In genomic region chr2:155775685-155776263, GRCm38 (mm10) we compare ENCODE assay signal across 8 mouse cellular contexts. TPM values are rescaled to one million over a fixed set of nuclear protein-coding genes. Genes with fewer than 3 reads are reported as not detected.
DNase-seq lines count a peak whose midpoint lies in the region; ATAC-seq and TF ChIP-seq lines count a peak whose summit lies in the region.

No protein-coding gene starts in this region.

- TF ChIP-seq EP300 in liver, embryonic 14.5 days (IDR thresholded peaks at IDR 0.05; ENCODE audit: low read depth), result no peak

- H3K4me3 ChIP-seq in bone marrow macrophage, adult 2 months (ENCODE audit: insufficient read depth, low read length), result peak overlapping the region; percentile 57
- peak overlapping the region; percentile 62 for H3K4me3 ChIP-seq in embryonic facial prominence, embryonic 13.5 days
- peak overlapping the region; percentile 44 to 46; a peak in 3 of 4 replicates for H3K4me3 ChIP-seq in heart, embryonic 14.5 days (ENCODE audit: control insufficient read depth in 1 of 2, insufficient read depth in 1 of 2, low read depth in 1 of 2, low read length in 2 of 2)
- peak overlapping the region; percentile 33 to 41 for H3K4me3 ChIP-seq in liver, embryonic 14.5 days (ENCODE audit: insufficient read depth in 1 of 2, low read depth in 2 of 2, low read length in 2 of 2)

- DNase-seq in CD4-positive helper T cell, adult 2 months (ENCODE audit: low read depth, low spot score), result peak; percentile 27
- peak; percentile 84 for DNase-seq in kidney, postnatal 10 days
- no peak for DNase-seq in liver, embryonic 14.5 days (ENCODE audit: low read depth in 3 of 3, low spot score in 3 of 3)
- DNase-seq in naive thymus-derived CD4-positive, alpha-beta T cell, adult 2 months (ENCODE audit: low read depth), result peak; percentile 15
- DNase-seq in testis, postnatal 14 days (ENCODE audit: low spot score), result peak; percentile 69

- no peaks in the 10 kb centered on the region for H3K9me3 ChIP-seq in embryonic facial prominence, embryonic 13.5 days
- no peaks in the 10 kb centered on the region for H3K9me3 ChIP-seq in heart, embryonic 14.5 days (ENCODE audit: control insufficient read depth, low read length)
- no peaks in the 10 kb centered on the region for H3K9me3 ChIP-seq in liver, embryonic 14.5 days (ENCODE audit: control insufficient read depth, low read length)

- TF ChIP-seq CTCF in bone marrow macrophage, adult 2 months (IDR thresholded peaks at IDR 0.05; ENCODE audit: low read depth, low read length), result no peak
- TF ChIP-seq CTCF in liver, embryonic 14.5 days (IDR thresholded peaks at IDR 0.05; ENCODE audit: low read depth), result no peak

- H3K9ac ChIP-seq in embryonic facial prominence, embryonic 13.5 days, result 0 out of 2 replicates have a peak overlapping the region, but pooled peaks have one; percentile 27
- no peak overlapping the region for H3K9ac ChIP-seq in heart, embryonic 14.5 days (ENCODE audit: low read length)
- no peak overlapping the region for H3K9ac ChIP-seq in liver, embryonic 14.5 days (replicated peaks)

- peak overlapping the region; percentile 97 for H3K4me2 ChIP-seq in embryonic facial prominence, embryonic 13.5 days
- peak overlapping the region; percentile 90 for H3K4me2 ChIP-seq in heart, embryonic 14.5 days (ENCODE audit: low read length)
- H3K4me2 ChIP-seq in liver, embryonic 14.5 days (ENCODE audit: low read depth), result peak overlapping the region; percentile 53

- no peak for TF ChIP-seq POLR2A in bone marrow macrophage, adult 2 months (IDR thresholded peaks at IDR 0.05; ENCODE audit: borderline replicate concordance, low read depth, low read length)

- no peaks in the 10 kb centered on the region for H3K4me1 ChIP-seq in bone marrow macrophage, adult 2 months (ENCODE audit: control insufficient read depth, insufficient read depth, low read length)
- peaks cover 6% of the 10 kb centered on the region for H3K4me1 ChIP-seq in embryonic facial prominence, embryonic 13.5 days
- no peaks in the 10 kb centered on the region; a peak in 1 of 4 replicates for H3K4me1 ChIP-seq in heart, embryonic 14.5 days (ENCODE audit: control insufficient read depth in 2 of 2, insufficient read depth in 2 of 2, low read length in 2 of 2)
- no peaks in the 10 kb centered on the region for H3K4me1 ChIP-seq in liver, embryonic 14.5 days (replicated peaks; ENCODE audit: control insufficient read depth in 2 of 2, insufficient read depth in 2 of 2, low read length in 1 of 2)

- H3K27ac ChIP-seq in bone marrow macrophage, adult 2 months (ENCODE audit: insufficient read depth, low read depth, low read length), result no peak overlapping the region
- no peak overlapping the region for H3K27ac ChIP-seq in embryonic facial prominence, embryonic 13.5 days
- H3K27ac ChIP-seq in heart, embryonic 14.5 days (replicated peaks in 1 of 2; ENCODE audit: control insufficient read depth in 1 of 2, insufficient read depth in 1 of 2, low read depth in 2 of 2, low read length in 2 of 2), result no peak overlapping the region
- H3K27ac ChIP-seq in liver, embryonic 14.5 days, result no peak overlapping the region

- H3K27me3 ChIP-seq in embryonic facial prominence, embryonic 13.5 days, result peaks cover 68% of the 10 kb centered on the region
- peaks cover 58% of the 10 kb centered on the region for H3K27me3 ChIP-seq in heart, embryonic 14.5 days (ENCODE audit: control insufficient read depth, insufficient read depth, low read length)
- peaks cover 53% of the 10 kb centered on the region for H3K27me3 ChIP-seq in liver, embryonic 14.5 days (ENCODE audit: control insufficient read depth, insufficient read depth, low read length)

- WGBS in embryonic facial prominence, embryonic 13.5 days, result 2% methylated on average over 43 of the region's 44 CpGs
- WGBS in heart, embryonic 14.5 days, result under 1% methylated on average over 42 of the region's 44 CpGs
- 2% methylated on average over 43 of the region's 44 CpGs for WGBS in liver, embryonic 14.5 days (ENCODE audit: insufficient replicate concordance)

- ATAC-seq in embryonic facial prominence, embryonic 13.5 days (ENCODE audit: insufficient number of reproducible peaks, insufficient read depth, low FRiP score, low TSS enrichment, low read depth), result peak; percentile 52
- ATAC-seq in heart, embryonic 14.5 days (ENCODE audit: insufficient number of reproducible peaks, insufficient read depth, low FRiP score, low read depth), result 0 out of 2 replicates have a peak, but pooled peaks have one; percentile 29
- no peak for ATAC-seq in liver, embryonic 14.5 days (ENCODE audit: insufficient read depth)

- H3K36me3 ChIP-seq in embryonic facial prominence, embryonic 13.5 days, result no peaks in the 10 kb centered on the region
- H3K36me3 ChIP-seq in heart, embryonic 14.5 days (ENCODE audit: control insufficient read depth, insufficient read depth, low read length), result no peaks in the 10 kb centered on the region
- no peaks in the 10 kb centered on the region for H3K36me3 ChIP-seq in liver, embryonic 14.5 days (replicated peaks; ENCODE audit: control insufficient read depth, insufficient read depth, low read depth)

RNA-seq across cellular contexts. Expression of gene Mmp24, which starts 0.6 kb away (rescaled TPM):
- not detected in 2 replicates for polyA plus RNA-seq in bone marrow macrophage, adult 2 months (2012; ENCODE audit: insufficient read depth, insufficient read length, missing spikeins)
- 0.14 and 0.32 TPM in 2 replicates for polyA plus RNA-seq in embryonic facial prominence, embryonic 13.5 days (2015; fragmentation: Nextera tagmentation; extraction: Ambion mirVana)
- not detected in 2 replicates for polyA plus RNA-seq in heart, embryonic 14.5 days (2014; fragmentation: Nextera tagmentation; extraction: Ambion mirVana)
- polyA plus RNA-seq in liver, embryonic 14.5 days (2012; rRNA removed), result 0.01 and 0.06 TPM in 2 replicates
- polyA plus RNA-seq in liver, embryonic 14.5 days (2014; fragmentation: Nextera tagmentation; extraction: Ambion mirVana), result not detected in 2 replicates

RNA-seq across cellular contexts. Expression of gene Procr, which starts 24.9 kb away (rescaled TPM):
- polyA plus RNA-seq in bone marrow macrophage, adult 2 months (2012; ENCODE audit: insufficient read depth, insufficient read length, missing spikeins), result 3.7 and 3.9 TPM in 2 replicates
- 4.9 and 7.0 TPM in 2 replicates for polyA plus RNA-seq in embryonic facial prominence, embryonic 13.5 days (2015; fragmentation: Nextera tagmentation; extraction: Ambion mirVana)
- polyA plus RNA-seq in heart, embryonic 14.5 days (2014; fragmentation: Nextera tagmentation; extraction: Ambion mirVana), result 6.7 and 8.0 TPM in 2 replicates
- 0.56 and 0.93 TPM in 2 replicates for polyA plus RNA-seq in liver, embryonic 14.5 days (2012; rRNA removed)
- 0.56 and 0.74 TPM in 2 replicates for polyA plus RNA-seq in liver, embryonic 14.5 days (2014; fragmentation: Nextera tagmentation; extraction: Ambion mirVana)

RNA-seq across cellular contexts. Expression of gene Gm17581, which starts 40.1 kb away (rescaled TPM):
- polyA plus RNA-seq in bone marrow macrophage, adult 2 months (2012; ENCODE audit: insufficient read depth, insufficient read length, missing spikeins), result not detected in 2 replicates
- not detected in 2 replicates for polyA plus RNA-seq in embryonic facial prominence, embryonic 13.5 days (2015; fragmentation: Nextera tagmentation; extraction: Ambion mirVana)
- polyA plus RNA-seq in heart, embryonic 14.5 days (2014; fragmentation: Nextera tagmentation; extraction: Ambion mirVana), result not detected in 2 replicates
- polyA plus RNA-seq in liver, embryonic 14.5 days (2012; rRNA removed), result not detected in 2 replicates
- not detected in 2 replicates for polyA plus RNA-seq in liver, embryonic 14.5 days (2014; fragmentation: Nextera tagmentation; extraction: Ambion mirVana)

RNA-seq across cellular contexts. Expression of gene BC029722, which starts 43.5 kb away (rescaled TPM):
- 44.7 and 46.1 TPM in 2 replicates for polyA plus RNA-seq in bone marrow macrophage, adult 2 months (2012; ENCODE audit: insufficient read depth, insufficient read length, missing spikeins)
- 16.6 and 17.5 TPM in 2 replicates for polyA plus RNA-seq in embryonic facial prominence, embryonic 13.5 days (2015; fragmentation: Nextera tagmentation; extraction: Ambion mirVana)
- 9.3 and 10.3 TPM in 2 replicates for polyA plus RNA-seq in heart, embryonic 14.5 days (2014; fragmentation: Nextera tagmentation; extraction: Ambion mirVana)
- 3.7 and 5.0 TPM in 2 replicates for polyA plus RNA-seq in liver, embryonic 14.5 days (2012; rRNA removed)
- 2.6 and 2.7 TPM in 2 replicates for polyA plus RNA-seq in liver, embryonic 14.5 days (2014; fragmentation: Nextera tagmentation; extraction: Ambion mirVana)

RNA-seq across cellular contexts. Expression of gene Edem2, which starts 46.5 kb away (rescaled TPM):
- polyA plus RNA-seq in bone marrow macrophage, adult 2 months (2012; ENCODE audit: insufficient read depth, insufficient read length, missing spikeins), result 44.3 and 46.4 TPM in 2 replicates
- 27.5 and 32.5 TPM in 2 replicates for polyA plus RNA-seq in embryonic facial prominence, embryonic 13.5 days (2015; fragmentation: Nextera tagmentation; extraction: Ambion mirVana)
- 25.4 and 28.7 TPM in 2 replicates for polyA plus RNA-seq in heart, embryonic 14.5 days (2014; fragmentation: Nextera tagmentation; extraction: Ambion mirVana)
- 12.0 and 13.9 TPM in 2 replicates for polyA plus RNA-seq in liver, embryonic 14.5 days (2012; rRNA removed)
- polyA plus RNA-seq in liver, embryonic 14.5 days (2014; fragmentation: Nextera tagmentation; extraction: Ambion mirVana), result 21.2 and 22.6 TPM in 2 replicates

Comparison
In these comparisons a context has a peak if more than half of its experiments do, and no peak if none do; other contexts are left out.
1. DNase-seq: peak in CD4-positive helper T cell, adult 2 months (single experiment), kidney, postnatal 10 days (single experiment), naive thymus-derived CD4-positive, alpha-beta T cell, adult 2 months (single experiment) and testis, postnatal 14 days (single experiment); none in liver, embryonic 14.5 days (0 of 3).
2. Peak in every context shown above with its lines, with median percentiles within 50 percentile points of each other: H3K4me3 ChIP-seq and H3K4me2 ChIP-seq.